Mouse (Mus musculus) bone marrow, adult 2 months (tissue): ENCODE measurements around the gene Pex10.

Experiments used
- CTCF ChIP-seq: fragments of 200-500 bp; IDR thresholded peaks from 2 replicates; pipeline ENCODE4 v1.5.1; 2011; ENCODE audit warnings: low read length, control low read depth; ENCODE audit not compliant: control insufficient read depth, insufficient read depth
- POLR2A ChIP-seq: fragments of 200-500 bp; IDR thresholded peaks from 2 replicates; pipeline ENCODE4 v1.6.1; 2011; ENCODE audit warnings: low read depth, mild to moderate bottlenecking, control low read depth, low read length, borderline replicate concordance; ENCODE audit not compliant: control insufficient read depth

DNA sequence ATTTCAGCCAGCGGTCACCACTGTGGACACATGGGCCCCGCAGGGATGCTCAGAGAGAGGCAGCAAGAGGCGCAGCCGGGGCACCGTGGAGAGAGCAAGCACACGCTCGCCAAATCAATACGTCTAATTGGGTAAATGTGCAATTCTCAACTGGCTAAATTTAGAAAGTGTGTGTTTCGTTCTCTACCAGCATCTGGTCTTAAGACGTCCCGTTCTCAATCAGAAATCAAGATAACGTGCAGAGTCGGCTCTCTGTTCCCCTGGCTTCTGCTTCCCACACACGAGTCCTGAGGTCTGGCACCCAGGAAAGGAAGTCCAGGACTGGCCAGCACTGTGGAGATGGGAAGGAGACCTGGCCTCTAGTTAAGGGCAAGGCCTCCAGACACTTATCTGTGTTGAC, 20.2 kb upstream of the Pex10 start:
- no peak for TF ChIP-seq CTCF
- TF ChIP-seq POLR2A = no peak
